In genomic region chr2:93552676-93553521, GRCm38 (mm10) we compare ENCODE assay signal across 18 mouse cellular contexts. TPM values are rescaled to one million over a fixed set of nuclear protein-coding genes. Genes with fewer than 3 reads are reported as not detected.
DNase-seq lines count a peak whose midpoint lies in the region; ATAC-seq lines count a peak whose summit lies in the region.
"Had no signal": no experiment of that assay in that cellular context is flagged by ENCODE, and none has a peak within 500 bp of the region (broad histone marks: within the 10 kb centered on the region; RNA-seq: fewer than 3 reads in every experiment).

No protein-coding gene starts in this region.

- peak; percentile 95 for ATAC-seq in frontal cortex, adult (ENCODE audit: low TSS enrichment)
- ATAC-seq: intestine, embryonic 15.5 days; liver, postnatal 0 days had no signal

- DNase-seq in frontal cortex, postnatal 25 days (ENCODE audit: low spot score in 2 of 2), result no peak
- DNase-seq in layer of hippocampus, postnatal 14 days (ENCODE audit: low spot score in 2 of 2), result peak; percentile 7 to 10
- no peak for DNase-seq in layer of hippocampus, postnatal 10 days (ENCODE audit: low spot score in 2 of 2)
- peak; percentile 8 to 14 for DNase-seq in right cerebral cortex, adult 2 months (ENCODE audit: low spot score in 2 of 2)
- no peak for DNase-seq in right cerebral cortex, postnatal 14 days
- peak; percentile 6 for DNase-seq in telencephalon, adult 2 months (ENCODE audit: low read depth, low spot score)
- no peak for DNase-seq in adrenal gland, adult (ENCODE audit: inconsistent age in 2 of 2, low spot score in 1 of 2)
- DNase-seq: adrenal gland, adult 8-10 months; cerebellum, adult 8-10 months; embryo, embryonic 11 days; heart, adult 18-20 months; liver, postnatal 0 days had no signal

RNA-seq across cellular contexts. Expression of gene Gm10803, which starts 7.5 kb away (rescaled TPM):
- not detected for total RNA-seq in layer of hippocampus, postnatal 14 days (2021)
- not detected for total RNA-seq in layer of hippocampus, postnatal 10 days (2021)
- total RNA-seq: adrenal gland, adult 8-10 months; ES-E14; gastrocnemius, adult 8-10 months; heart, adult 18-20 months; layer of hippocampus, adult 2 months; midbrain, postnatal 0 days had no signal

Comparison
In these comparisons a context has a peak if more than half of its experiments do, and no peak if none do; other contexts are left out.
1. DNase-seq: peak in layer of hippocampus, postnatal 14 days (2 of 2), right cerebral cortex, adult 2 months (2 of 2) and telencephalon, adult 2 months (single experiment); none in frontal cortex, postnatal 25 days (0 of 2), layer of hippocampus, postnatal 10 days (0 of 2), right cerebral cortex, postnatal 14 days (single experiment) and adrenal gland, adult (0 of 2).